Mouse (Mus musculus) telencephalon, adult 2 months (tissue): ENCODE measurements around the gene Rere.

Source experiments
- DNase-seq: peaks from one replicate; pipeline ENCODE4 v3.0.0-alpha.2; 2011; ENCODE audit warnings: low read depth, low spot score

Rere gene

DNA sequence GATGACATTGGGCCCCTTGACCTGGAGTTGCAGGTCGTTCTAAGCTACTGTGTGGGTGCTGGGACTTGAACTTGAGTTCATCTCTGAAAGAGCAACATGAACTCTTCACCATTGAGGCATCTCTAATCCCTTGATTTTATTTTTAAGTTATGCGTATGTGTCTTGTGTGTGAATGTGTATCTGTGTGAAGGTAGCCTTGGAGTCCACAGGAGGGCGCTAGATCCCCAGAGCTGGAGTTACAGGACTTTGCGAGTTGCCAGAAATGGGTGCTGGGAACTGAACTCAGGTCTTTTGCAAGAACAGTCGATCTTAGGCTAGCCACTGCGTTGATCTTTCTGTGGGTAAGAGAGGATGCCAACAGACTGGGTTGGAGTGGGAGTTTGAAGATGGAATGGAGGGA lies 375.1 kb downstream of the Rere start:
- DNase-seq, result no peak

DNA sequence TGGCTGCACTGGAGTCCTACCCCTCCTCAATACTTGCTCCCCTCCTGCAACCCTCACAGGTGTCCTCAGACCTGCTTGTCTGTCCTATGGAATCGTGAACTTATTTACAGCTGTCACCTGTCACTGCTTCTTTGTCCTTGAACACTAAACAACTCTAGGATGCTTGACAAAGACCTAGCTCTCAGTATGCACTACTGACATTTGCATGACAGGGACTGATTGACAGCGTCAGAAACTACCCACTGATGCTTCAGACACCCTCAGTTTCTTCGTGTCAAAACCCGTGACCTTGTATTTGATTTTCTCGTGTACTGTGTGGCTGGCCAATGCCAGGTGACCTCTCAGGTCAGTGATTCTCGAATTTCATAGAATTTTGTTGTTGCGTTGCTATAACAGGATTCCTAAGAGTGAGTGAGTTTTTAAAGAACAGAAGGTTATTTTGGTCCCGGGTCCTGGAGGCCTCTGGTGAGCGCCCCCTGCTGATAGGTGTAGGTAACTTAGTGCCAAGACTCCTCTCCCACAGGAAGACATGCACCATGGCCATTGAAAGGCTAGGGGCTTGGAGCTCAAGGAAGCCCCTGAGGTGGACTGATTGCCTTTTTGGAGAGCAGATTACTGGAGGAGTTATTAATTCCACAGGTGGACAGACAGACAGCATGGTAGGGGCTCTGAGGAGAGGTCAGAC lies 378.6 kb downstream of the Rere start:
- DNase-seq, result no peak

DNA sequence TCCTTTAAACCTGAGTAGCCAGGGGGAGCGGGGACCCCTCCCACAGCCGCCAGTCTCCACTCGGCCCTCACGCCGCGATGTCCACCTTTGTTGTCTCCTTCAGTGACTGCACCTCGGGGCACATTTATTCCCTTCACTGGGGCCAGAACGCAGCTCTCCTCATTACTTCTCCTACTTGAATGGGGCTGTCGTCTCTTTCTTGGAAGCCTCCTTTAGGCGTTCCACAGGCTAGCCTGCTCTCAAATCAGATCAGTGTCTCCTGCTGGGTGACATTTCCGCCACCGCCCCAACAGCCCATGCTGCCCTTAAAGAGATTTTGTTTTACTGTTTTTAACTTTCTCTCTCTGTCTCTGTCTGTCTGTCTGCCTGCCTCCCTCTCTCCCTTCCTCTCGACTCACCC lies 380.4 kb downstream of the Rere start:
- DNase-seq, result no peak

DNA sequence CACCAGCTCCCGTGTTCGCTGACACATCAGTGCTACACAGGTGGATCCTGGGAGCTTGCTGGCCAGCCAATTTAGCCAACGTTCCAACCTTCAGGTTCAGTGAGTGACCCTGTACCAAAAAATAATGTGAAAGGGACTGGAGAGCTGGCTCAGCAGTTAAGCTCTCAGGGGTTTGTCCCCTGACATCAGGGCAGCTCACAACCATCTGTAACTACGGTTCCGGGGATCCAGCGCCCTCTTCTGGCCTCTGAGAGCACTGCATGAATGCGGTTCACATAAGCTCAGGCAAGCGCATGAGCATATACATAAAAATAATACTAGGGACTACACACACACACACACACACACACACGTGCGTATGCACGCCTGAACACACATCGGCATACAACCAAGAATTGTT lies 381.7 kb downstream of the Rere start:
- DNase-seq, result no peak

DNA sequence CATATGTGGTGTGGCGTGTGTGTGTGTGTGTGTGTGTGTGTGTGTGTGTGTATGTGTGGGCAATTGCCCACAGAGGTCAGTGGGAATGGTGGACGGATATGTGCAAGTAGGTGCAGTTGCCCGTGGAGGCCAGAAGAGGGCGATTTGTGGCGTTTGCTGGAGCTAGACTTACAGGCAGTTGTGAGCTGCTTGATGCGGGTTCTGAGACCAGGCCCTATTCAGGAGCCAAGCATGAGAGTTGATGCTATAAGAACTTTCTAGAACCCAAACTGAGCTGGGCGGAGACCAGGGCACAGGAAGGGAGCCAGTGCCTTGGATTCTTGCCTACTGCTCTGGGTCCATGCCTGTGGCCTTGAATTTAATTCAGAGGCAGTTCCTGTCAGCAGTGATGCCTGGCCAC lies 383.3 kb downstream of the Rere start:
- no peak for DNase-seq

DNA sequence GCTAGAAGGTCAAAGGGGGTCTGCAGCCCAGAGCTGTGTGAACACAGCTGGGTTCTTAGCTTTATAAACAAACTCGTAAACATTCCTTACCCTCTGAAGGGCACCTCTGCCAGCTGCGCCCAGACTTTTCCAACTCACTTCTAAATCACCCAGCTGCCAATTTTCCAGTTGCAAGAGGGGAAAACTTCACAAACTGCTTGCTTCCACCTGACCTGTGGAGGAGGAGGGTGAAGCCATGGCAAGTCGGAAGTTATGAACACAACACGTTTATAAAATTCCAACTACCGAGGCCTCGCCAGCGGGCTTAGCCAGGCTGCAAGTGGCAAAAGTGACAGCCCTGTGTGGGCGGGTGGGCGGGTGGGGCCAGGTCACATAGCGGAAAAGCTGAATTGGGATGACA lies 384.4 kb downstream of the Rere start:
- DNase-seq, result no peak
